Mouse (Mus musculus): ENCODE measurements around the gene Gimd1.

GRCm38 (mm10) chr3:132590010-132590409 is 39.6 kb upstream of the Gimd1 start:
- TF ChIP-seq CTCF (IDR thresholded peaks at IDR 0.05) (no peak), EP300 (IDR thresholded peaks at IDR 0.05) (no peak)
